In the genomic region with DNA sequence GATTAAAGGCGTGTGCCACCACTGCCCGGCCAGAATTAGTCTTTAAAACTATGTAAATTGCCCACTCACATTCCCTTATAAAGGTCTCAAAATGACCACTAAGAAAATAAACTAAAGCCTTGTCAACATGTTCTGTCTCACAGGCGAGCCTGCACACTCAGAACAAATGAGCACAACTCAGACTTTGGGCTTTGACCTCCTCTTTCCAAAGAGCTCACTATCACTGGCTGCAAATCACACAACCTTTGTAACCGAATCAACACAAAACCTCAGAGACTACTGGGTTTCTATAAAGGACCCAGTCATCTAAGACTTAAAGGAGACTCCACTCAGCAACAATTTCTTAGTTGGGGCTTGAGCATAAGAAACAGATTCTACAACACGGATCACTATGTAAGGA, we compare ENCODE assay signal across 10 mouse cellular contexts. TPM values are rescaled to one million over a fixed set of nuclear protein-coding genes. Genes with fewer than 3 reads are reported as not detected.
DNase-seq lines count a peak whose midpoint lies in the region; ATAC-seq lines count a peak whose summit lies in the region.
"Had no signal": no experiment of that assay in that cellular context is flagged by ENCODE, and none has a peak within 500 bp of the region (broad histone marks: within the 10 kb centered on the region; RNA-seq: fewer than 3 reads in every experiment).

No protein-coding gene starts in this region.

- H3K4me2 ChIP-seq in hindbrain, embryonic 16.5 days (ENCODE audit: low read length): peak overlapping the region; percentile 98

- peak overlapping the region; percentile 97 for H3K9ac ChIP-seq in hindbrain, embryonic 16.5 days (ENCODE audit: low read depth, low read length)

- intact Hi-C loops in heart, postnatal 14 days (cut with DNase I): no loop called here

- H3K27ac ChIP-seq in heart, embryonic 10.5 days: peak overlapping the region; percentile 99; the same call in 1 of the 2 replicates
- no peak overlapping the region for H3K27ac ChIP-seq in hindbrain, embryonic 16.5 days (ENCODE audit: low read depth, low read length)
- H3K27ac ChIP-seq in macrophage: peak overlapping the region; percentile 83

- H3K4me1 ChIP-seq in heart, embryonic 10.5 days: peaks cover 29% of the 10 kb centered on the region
- H3K4me1 ChIP-seq in hindbrain, embryonic 16.5 days (ENCODE audit: control insufficient read depth, insufficient read depth, low read depth, low read length): peaks cover 29% of the 10 kb centered on the region

- H3K4me3 ChIP-seq in heart, embryonic 10.5 days: peak overlapping the region; percentile 91
- H3K4me3 ChIP-seq in hindbrain, embryonic 16.5 days (ENCODE audit: low read length): peak overlapping the region; percentile 97
- H3K4me3 ChIP-seq in macrophage (ENCODE audit: inconsistent target): peak overlapping the region; percentile 79

- WGBS in heart, embryonic 10.5 days: 76% methylated on average over 5 of the region's 5 CpGs
- WGBS in hindbrain, embryonic 16.5 days: 84% methylated on average over 5 of the region's 5 CpGs
- WGBS in macrophage (ENCODE audit: missing documents): 35% methylated on average over 5 of the region's 5 CpGs

- H3K79me2 ChIP-seq in macrophage (ENCODE audit: inconsistent target): peaks cover 94% of the 10 kb centered on the region

- H3K36me3 ChIP-seq in heart, embryonic 10.5 days: 0 out of 2 replicates have a peak, but pooled peaks cover 1% of the 10 kb centered on the region
- H3K36me3 ChIP-seq in hindbrain, embryonic 16.5 days (ENCODE audit: control insufficient read depth, insufficient read depth, low read length): no peaks in the 10 kb centered on the region
- H3K36me3 ChIP-seq in macrophage (ENCODE audit: inconsistent target): no peaks in the 10 kb centered on the region

- no peak for DNase-seq in heart, embryonic 10.5 days (ENCODE audit: low spot score)
- no peak for DNase-seq in heart, postnatal 14 days
- peak; percentile 67 for DNase-seq in adipocyte (ENCODE audit: low spot score)
- no peak for DNase-seq in urinary bladder, postnatal 4 days (ENCODE audit: low spot score in 2 of 2)
- DNase-seq in right cerebral cortex, postnatal 10 days (ENCODE audit: low spot score in 2 of 2): no peak
- no peak for DNase-seq in layer of hippocampus, adult 11-12 months (ENCODE audit: low spot score)
- DNase-seq: cerebellum, postnatal 14 days had no signal

- H3K27me3 ChIP-seq in heart, embryonic 10.5 days (ENCODE audit: insufficient read depth, poor library complexity, severe bottlenecking): no peaks in the 10 kb centered on the region
- H3K27me3 ChIP-seq in hindbrain, embryonic 16.5 days (replicated peaks; ENCODE audit: control insufficient read depth, insufficient read depth, low read length): no peaks in the 10 kb centered on the region

- no peaks in the 10 kb centered on the region for H3K9me3 ChIP-seq in heart, embryonic 10.5 days
- no peaks in the 10 kb centered on the region for H3K9me3 ChIP-seq in hindbrain, embryonic 16.5 days (ENCODE audit: control insufficient read depth, low read length)

- no peak for ATAC-seq in hindbrain, embryonic 16.5 days

RNA-seq across cellular contexts. Expression of a gene that starts 9.3 kb away (rescaled TPM):
- polyA plus RNA-seq in heart, embryonic 10.5 days (2016; fragmentation: Nextera tagmentation; extraction: Ambion mirVana): 23.8 and 26.0 TPM in 2 replicates
- total RNA-seq in heart, postnatal 14 days (2021): 10 to 100 TPM; 39.0 to 39.7 TPM
- polyA plus RNA-seq in hindbrain, embryonic 16.5 days (2015; fragmentation: Nextera tagmentation; extraction: Ambion mirVana): 20.7 and 21.7 TPM in 2 replicates
- 100 to 1,000 TPM in 24 of 26 experiments, 10 to 100 TPM in 2; 82.9 to 221 (median 151) TPM for total RNA-seq in macrophage (2018; cell fraction: chromatin; rRNA removed)
- total RNA-seq in macrophage (2018; cell fraction: cytosol; rRNA removed): 10 to 100 TPM in 25 of 26 experiments, 1 to 10 TPM in 1; 8.5 to 33.4 (median 24.3) TPM
- 100 to 1,000 TPM in 16 of 26 experiments, 10 to 100 TPM in 10; 70.1 to 182 (median 108) TPM for total RNA-seq in macrophage (2018; cell fraction: nucleus; rRNA removed)
- 17.6 to 19.3 TPM (median 18.6 TPM) in 3 replicates for polyA plus RNA-seq in macrophage (2018)

RNA-seq across cellular contexts. Expression of a gene that starts 9.5 kb away (rescaled TPM):
- polyA plus RNA-seq in heart, embryonic 10.5 days (2016; fragmentation: Nextera tagmentation; extraction: Ambion mirVana): 44.6 and 50.3 TPM in 2 replicates
- total RNA-seq in heart, postnatal 14 days (2021): 10 to 100 TPM; 64.7 to 69.6 TPM
- polyA plus RNA-seq in hindbrain, embryonic 16.5 days (2015; fragmentation: Nextera tagmentation; extraction: Ambion mirVana): 52.8 and 58.9 TPM in 2 replicates
- total RNA-seq in macrophage (2018; cell fraction: chromatin; rRNA removed): 10 to 100 TPM; 11.2 to 42.1 (median 27.3) TPM
- 10 to 100 TPM; 37.5 to 69.2 (median 53.2) TPM for total RNA-seq in macrophage (2018; cell fraction: cytosol; rRNA removed)
- 10 to 100 TPM; 21.9 to 53.3 (median 34.4) TPM for total RNA-seq in macrophage (2018; cell fraction: nucleus; rRNA removed)
- polyA plus RNA-seq in macrophage (2018): 52.4 to 57.0 TPM (median 56.0 TPM) in 3 replicates

RNA-seq across cellular contexts. Expression of a gene that starts 24.6 kb away (rescaled TPM):
- polyA plus RNA-seq in heart, embryonic 10.5 days (2016; fragmentation: Nextera tagmentation; extraction: Ambion mirVana): 0.94 and 1.2 TPM in 2 replicates
- under 1 TPM; 0.34 to 0.57 TPM for total RNA-seq in heart, postnatal 14 days (2021)
- polyA plus RNA-seq in hindbrain, embryonic 16.5 days (2015; fragmentation: Nextera tagmentation; extraction: Ambion mirVana): 0.19 and 0.42 TPM in 2 replicates
- 10 to 100 TPM in 19 of 26 experiments, 1 to 10 TPM in 7; 2.8 to 28.6 (median 14.3) TPM for total RNA-seq in macrophage (2018; cell fraction: chromatin; rRNA removed)
- total RNA-seq in macrophage (2018; cell fraction: cytosol; rRNA removed): 1 to 10 TPM; 1.8 to 6.1 (median 3.4) TPM
- 10 to 100 TPM in 14 of 26 experiments, 1 to 10 TPM in 12; 2.9 to 27.5 (median 11.2) TPM for total RNA-seq in macrophage (2018; cell fraction: nucleus; rRNA removed)
- polyA plus RNA-seq in macrophage (2018): 3.8 to 5.6 TPM (median 5.4 TPM) in 3 replicates

RNA-seq across cellular contexts. Expression of a gene that starts 57.9 kb away (rescaled TPM):
- 0.06 and 0.20 TPM in 2 replicates for polyA plus RNA-seq in heart, embryonic 10.5 days (2016; fragmentation: Nextera tagmentation; extraction: Ambion mirVana)
- total RNA-seq in heart, postnatal 14 days (2021): under 1 TPM in 1 of 2 experiments, not detected in 1; 0.12 TPM
- polyA plus RNA-seq in hindbrain, embryonic 16.5 days (2015; fragmentation: Nextera tagmentation; extraction: Ambion mirVana): 0.31 and 0.50 TPM in 2 replicates
- total RNA-seq in macrophage (2018; cell fraction: chromatin; rRNA removed): under 1 TPM in 1 of 26 experiments, not detected in 25; 0.51 TPM
- not detected for total RNA-seq in macrophage (2018; cell fraction: cytosol; rRNA removed)
- total RNA-seq in macrophage (2018; cell fraction: nucleus; rRNA removed): under 1 TPM in 2 of 26 experiments, not detected in 24; 0.30 to 0.86 TPM
- polyA plus RNA-seq in macrophage (2018): not detected in 3 replicates
- total RNA-seq: neutrophil, adult 5-6 weeks had no signal
